Mouse (Mus musculus) layer of hippocampus, adult 9-11 months (tissue): Measurements from ENCODE around the gene Chid1.

Experiments
- DNase-seq: peaks from one replicate; pipeline ENCODE4 v3.0.0; 2022

The Chid1 gene

GRCm38 (mm10) chr7:141501820-141502555, 37.7 kb downstream of the Chid1 start:
- DNase-seq, result no peak

GRCm38 (mm10) chr7:141497600-141497999, 42.1 kb downstream of the Chid1 start:
- no peak for DNase-seq

DNA sequence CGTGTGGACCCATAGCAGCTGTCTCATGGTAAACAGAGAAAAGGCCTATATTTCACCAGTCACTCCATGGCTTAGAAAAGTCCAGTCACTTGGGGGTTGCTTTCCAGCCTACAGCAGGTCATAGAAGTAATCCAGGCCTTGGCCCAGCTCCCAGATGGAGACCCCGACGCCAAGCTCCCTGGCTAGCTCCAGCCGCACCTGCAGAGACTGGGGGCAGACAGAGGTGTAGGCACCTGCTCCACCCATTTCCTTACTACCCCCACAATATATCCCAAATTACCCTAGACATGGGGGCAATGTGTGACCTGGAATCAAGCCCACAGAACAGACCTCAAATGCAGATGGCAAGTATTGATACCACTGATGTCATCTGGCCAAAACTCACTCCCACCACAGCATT, 43.7 kb downstream of the Chid1 start:
- DNase-seq, result no peak

GRCm38 (mm10) chr7:141495379-141495778, 44.3 kb downstream of the Chid1 start:
- no peak for DNase-seq

- DNase-seq, result no peak
Measured at GRCm38 (mm10) chr7:141493729-141494128, 45.9 kb downstream of the Chid1 start.

GRCm38 (mm10) chr7:141492738-141493137, 46.9 kb downstream of the Chid1 start:
- no peak for DNase-seq

- DNase-seq, result no peak
Measured at GRCm38 (mm10) chr7:141491151-141491550, 48.5 kb downstream of the Chid1 start.

GRCm38 (mm10) chr7:141487141-141487540, 52.5 kb downstream of the Chid1 start:
- DNase-seq, result no peak

DNA sequence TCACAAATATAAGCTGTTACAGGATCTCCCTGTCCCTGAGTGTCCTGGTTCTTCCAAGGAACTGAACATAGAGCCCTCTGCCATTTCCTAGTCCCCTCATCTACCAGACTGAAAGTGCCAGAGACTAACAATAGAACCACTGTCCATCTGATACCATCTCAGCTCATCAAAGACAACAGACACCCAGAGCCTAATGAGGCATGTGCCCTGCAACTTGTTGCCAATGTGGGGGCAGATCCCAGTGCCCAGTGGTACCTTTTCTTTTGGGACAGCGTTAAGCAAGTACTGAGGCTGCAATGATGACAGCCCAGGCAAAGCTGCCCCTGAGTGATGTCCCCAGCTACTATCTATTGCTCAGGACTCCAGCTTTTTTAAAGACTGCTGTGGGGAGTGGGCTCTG, 53.4 kb downstream of the Chid1 start:
- DNase-seq, result no peak

DNA sequence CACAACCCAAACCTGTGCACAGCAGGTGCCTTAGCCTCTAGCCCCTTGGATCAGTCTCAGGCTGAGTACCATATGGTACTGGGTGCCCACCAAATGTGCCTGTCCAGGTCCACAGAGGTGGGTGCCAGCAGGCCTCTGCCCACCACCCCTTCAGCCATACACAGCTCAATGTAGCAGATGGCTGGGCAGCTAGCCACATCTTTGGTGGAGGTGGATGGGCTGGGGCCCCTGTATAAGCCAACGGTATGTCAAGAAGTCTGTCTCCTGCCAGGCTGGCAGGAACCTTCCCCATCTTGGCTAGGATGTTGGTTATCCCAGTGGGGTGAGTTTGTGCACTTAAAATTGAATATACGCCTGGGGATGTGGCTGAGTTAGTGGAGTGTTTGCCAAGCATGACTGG, 54.1 kb downstream of the Chid1 start:
- no peak for DNase-seq

DNA sequence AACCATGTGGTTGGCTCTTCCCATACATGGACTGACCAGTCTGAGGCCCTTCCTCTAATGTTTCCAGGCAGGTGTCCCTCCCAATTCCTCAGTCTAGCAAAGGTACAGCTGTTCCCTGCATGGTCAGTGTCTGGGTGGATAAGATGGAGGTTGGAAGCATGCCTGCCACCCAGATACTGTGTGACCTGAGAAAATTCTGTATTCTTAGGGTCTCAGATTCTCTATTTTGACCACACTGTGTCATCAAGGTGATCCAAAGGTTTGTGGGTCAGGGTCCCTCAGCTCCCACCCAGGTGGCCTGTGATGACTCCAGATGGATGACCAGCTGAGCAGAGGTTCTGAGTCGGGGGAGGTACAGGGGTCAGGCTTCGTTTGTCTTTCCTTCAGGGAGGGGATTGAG, 54.5 kb downstream of the Chid1 start:
- DNase-seq, result no peak

GRCm38 (mm10) chr7:141484186-141485120, 55.2 kb downstream of the Chid1 start:
- no peak for DNase-seq

GRCm38 (mm10) chr7:141483114-141483653, 56.5 kb downstream of the Chid1 start:
- DNase-seq, result no peak

GRCm38 (mm10) chr7:141482531-141483024, 57.1 kb downstream of the Chid1 start:
- no peak for DNase-seq

GRCm38 (mm10) chr7:141481498-141482401, 57.9 kb downstream of the Chid1 start:
- no peak for DNase-seq

- DNase-seq, result peak; percentile 80
Measured at GRCm38 (mm10) chr7:141480842-141481497, 58.7 kb downstream of the Chid1 start.

GRCm38 (mm10) chr7:141478270-141478748, 61.3 kb downstream of the Chid1 start:
- no peak for DNase-seq

GRCm38 (mm10) chr7:141477578-141478269, 61.9 kb downstream of the Chid1 start:
- no peak for DNase-seq

DNA sequence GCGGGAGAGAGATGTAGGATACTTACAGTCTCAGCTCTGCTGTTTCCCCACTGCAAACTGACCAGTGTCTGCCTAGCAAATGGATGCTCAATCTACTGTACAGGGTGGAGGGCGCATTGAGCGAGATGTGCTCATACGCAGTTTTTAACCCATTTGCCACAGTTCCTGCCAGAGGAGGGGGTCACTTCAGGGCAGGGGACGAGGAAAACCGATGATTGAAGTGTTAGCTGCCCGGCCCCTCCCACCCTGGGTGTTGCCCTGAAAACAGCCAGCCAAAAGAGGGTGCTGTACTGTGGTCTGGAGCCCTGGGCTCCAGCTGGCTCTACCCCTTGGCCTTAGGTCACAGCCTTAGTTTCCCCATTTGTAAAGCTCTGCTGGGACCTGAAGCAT, 62.7 kb downstream of the Chid1 start:
- DNase-seq, result no peak

GRCm38 (mm10) chr7:141476226-141476980, 63.3 kb downstream of the Chid1 start:
- DNase-seq, result peak; percentile 68
